Mouse (Mus musculus) spleen, embryonic (tissue): ENCODE measurements around the gene Atxn1.

ENCODE experiments used
- CTCF ChIA-PET: fragments of 350-600 bp; sonication (Branson Sonifier 250); formaldehyde crosslinking; loops from one replicate; lab custom pipeline; 2022; lab: Charles Lee

The Atxn1 gene

GRCm38 (mm10) chr13:45693126-45693525 is 271.7 kb downstream of the Atxn1 start:
- CTCF ChIA-PET, result no interaction called here

GRCm38 (mm10) chr13:45692440-45692839 is 272.4 kb downstream of the Atxn1 start:
- CTCF ChIA-PET, result no interaction called here

GRCm38 (mm10) chr13:45690426-45690825 is 274.4 kb downstream of the Atxn1 start:
- CTCF ChIA-PET, result no interaction called here

- CTCF ChIA-PET, result interaction anchor here (0.8 kb wide), 1 partner anchor 313 kb away, joined by 6 read pairs; no protein-coding TSS in a partner anchor
These were observed 275.9 kb downstream of the Atxn1 start for GRCm38 (mm10) chr13:45688864-45689263.

- CTCF ChIA-PET, result no interaction called here
These were observed 277.2 kb downstream of the Atxn1 start for GRCm38 (mm10) chr13:45687581-45687980.

GRCm38 (mm10) chr13:45686309-45686582 is 278.6 kb downstream of the Atxn1 start:
- CTCF ChIA-PET, result no interaction called here

GRCm38 (mm10) chr13:45685575-45686308 is 279.1 kb downstream of the Atxn1 start:
- CTCF ChIA-PET, result interaction anchor here (0.5 kb wide), 1 partner anchor 421 kb away, joined by 4 read pairs; no protein-coding TSS in a partner anchor

- CTCF ChIA-PET, result interaction anchor here (0.5 to 0.7 kb wide), 3 partner anchors 61 to 422 kb away, joined by 4 to 5 read pairs (median 4); no protein-coding TSS in a partner anchor
These were observed 279.9 kb downstream of the Atxn1 start for GRCm38 (mm10) chr13:45684891-45685311.

GRCm38 (mm10) chr13:45683991-45684390 is 280.8 kb downstream of the Atxn1 start:
- CTCF ChIA-PET, result no interaction called here

- CTCF ChIA-PET, result no interaction called here
These were observed 283.6 kb downstream of the Atxn1 start for GRCm38 (mm10) chr13:45681196-45681595.

GRCm38 (mm10) chr13:45680651-45681050 is 284.2 kb downstream of the Atxn1 start:
- CTCF ChIA-PET, result no interaction called here

- CTCF ChIA-PET, result no interaction called here
These were observed 285.7 kb downstream of the Atxn1 start for GRCm38 (mm10) chr13:45679096-45679495.

GRCm38 (mm10) chr13:45672628-45673027 is 292.2 kb downstream of the Atxn1 start:
- CTCF ChIA-PET, result interaction anchor here (0.6 kb wide), 1 partner anchor 42 kb away, joined by 3 read pairs; no protein-coding TSS in a partner anchor

GRCm38 (mm10) chr13:45669969-45670368 is 294.8 kb downstream of the Atxn1 start:
- CTCF ChIA-PET, result interaction anchor here (0.7 kb wide), 1 partner anchor 463 kb away, joined by 6 read pairs; no protein-coding TSS in a partner anchor

- CTCF ChIA-PET, result no interaction called here
These were observed 302.0 kb downstream of the Atxn1 start for GRCm38 (mm10) chr13:45662852-45663251.

- CTCF ChIA-PET, result no interaction called here
These were observed 302.6 kb downstream of the Atxn1 start for GRCm38 (mm10) chr13:45662216-45662615.

- CTCF ChIA-PET, result no interaction called here
These were observed 303.3 kb downstream of the Atxn1 start for GRCm38 (mm10) chr13:45661283-45662185.

- CTCF ChIA-PET, result interaction anchor here (0.5 kb wide), 1 partner anchor 985 kb away, joined by 3 read pairs; no protein-coding TSS in a partner anchor
These were observed 305.0 kb downstream of the Atxn1 start for GRCm38 (mm10) chr13:45659813-45660212.

- CTCF ChIA-PET, result no interaction called here
These were observed 306.5 kb downstream of the Atxn1 start for GRCm38 (mm10) chr13:45658343-45658742.

- CTCF ChIA-PET, result no interaction called here
These were observed 307.6 kb downstream of the Atxn1 start for GRCm38 (mm10) chr13:45657176-45657575.

- CTCF ChIA-PET, result no interaction called here
These were observed 313.1 kb downstream of the Atxn1 start for GRCm38 (mm10) chr13:45651652-45652241.
